Mouse (Mus musculus): ENCODE data around the gene Sema6d. TPM values are rescaled to one million over a fixed set of nuclear protein-coding genes. Genes with fewer than 3 reads are reported as not detected.

The Sema6d gene
- polyA plus RNA-seq, 1 experiment from 2014 or later = 12.2 TPM

- 63% methylated on average over 4 of the region's 4 CpGs for WGBS
- H3K27ac ChIP-seq (ENCODE audit: low read depth, low read length) = no peak overlapping the region
These were observed 416.2 kb downstream of the Sema6d start for GRCm38 (mm10) chr2:124505784-124506489.

GRCm38 (mm10) chr2:124507804-124508203, 418.0 kb downstream of the Sema6d start:
- Histone ChIP-seq H3K9ac (ENCODE audit: low read depth, low read length) (no peak overlapping the region), H3K27me3 (replicated peaks; ENCODE audit: control insufficient read depth, insufficient read depth, low read length) (no peaks in the 10 kb centered on the region), H3K36me3 (ENCODE audit: control insufficient read depth, insufficient read depth, low read length) (no peaks in the 10 kb centered on the region), H3K4me2 (no peak overlapping the region), H3K4me1 (replicated peaks; ENCODE audit: control insufficient read depth, insufficient read depth, low read length) (no peaks in the 10 kb centered on the region), H3K27ac (ENCODE audit: low read depth, low read length) (no peak overlapping the region), H3K9me3 (ENCODE audit: control insufficient read depth, low read length) (no peaks in the 10 kb centered on the region), H3K4me3 (ENCODE audit: low read depth, low read length) (no peak overlapping the region)
- ATAC-seq (replicated peaks; ENCODE audit: low FRiP score) = no peak
- no peak for DNase-seq (ENCODE audit: low spot score)
- WGBS = 66% methylated on average over 4 of the region's 4 CpGs

More at GRCm38 (mm10) chr2:124505784-124506489, 416.2 kb downstream of the Sema6d start:
- Histone ChIP-seq H3K9me3 (ENCODE audit: control insufficient read depth, low read length) (no peaks in the 10 kb centered on the region), H3K4me2 (no peak overlapping the region), H3K27me3 (replicated peaks; ENCODE audit: control insufficient read depth, insufficient read depth, low read length) (no peaks in the 10 kb centered on the region), H3K4me3 (ENCODE audit: low read depth, low read length) (no peak overlapping the region), H3K4me1 (replicated peaks; ENCODE audit: control insufficient read depth, insufficient read depth, low read length) (no peaks in the 10 kb centered on the region), H3K9ac (ENCODE audit: low read depth, low read length) (no peak overlapping the region), H3K36me3 (ENCODE audit: control insufficient read depth, insufficient read depth, low read length) (no peaks in the 10 kb centered on the region)
- no peak for DNase-seq (ENCODE audit: low spot score)
- ATAC-seq (replicated peaks; ENCODE audit: low FRiP score) = no peak

- no peaks in the 10 kb centered on the region for H3K9me3 ChIP-seq (ENCODE audit: control insufficient read depth, low read length)
- H3K4me2 ChIP-seq = no peak overlapping the region
- H3K27ac ChIP-seq (ENCODE audit: low read depth, low read length) = no peak overlapping the region
- H3K27me3 ChIP-seq (replicated peaks; ENCODE audit: control insufficient read depth, insufficient read depth, low read length) = no peaks in the 10 kb centered on the region
- no peak for DNase-seq (ENCODE audit: low spot score)
- H3K4me1 ChIP-seq (replicated peaks; ENCODE audit: control insufficient read depth, insufficient read depth, low read length) = no peaks in the 10 kb centered on the region
- H3K4me3 ChIP-seq (ENCODE audit: low read depth, low read length) = no peak overlapping the region
- whole genome bisulfite sequencing = 76% methylated on average over 6 of the region's 6 CpGs
- ATAC-seq (replicated peaks; ENCODE audit: low FRiP score) = no peak
- H3K36me3 ChIP-seq (ENCODE audit: control insufficient read depth, insufficient read depth, low read length) = no peaks in the 10 kb centered on the region
- H3K9ac ChIP-seq (ENCODE audit: low read depth, low read length) = no peak overlapping the region
These were observed 419.7 kb downstream of the Sema6d start for GRCm38 (mm10) chr2:124509479-124509878.

- no peaks in the 10 kb centered on the region for H3K9me3 ChIP-seq (ENCODE audit: control insufficient read depth, low read length)
- H3K36me3 ChIP-seq (ENCODE audit: control insufficient read depth, insufficient read depth, low read length) = no peaks in the 10 kb centered on the region
- H3K4me3 ChIP-seq (ENCODE audit: low read depth, low read length) = no peak overlapping the region
- no peaks in the 10 kb centered on the region for H3K4me1 ChIP-seq (replicated peaks; ENCODE audit: control insufficient read depth, insufficient read depth, low read length)
- ATAC-seq (replicated peaks; ENCODE audit: low FRiP score) (no peak; the same call in 1 of the 2 replicates), DNase-seq (ENCODE audit: low spot score) (no peak)
- no peak overlapping the region for H3K27ac ChIP-seq (ENCODE audit: low read depth, low read length)
- no peak overlapping the region for H3K4me2 ChIP-seq
- no peak overlapping the region for H3K9ac ChIP-seq (ENCODE audit: low read depth, low read length)
- no peaks in the 10 kb centered on the region for H3K27me3 ChIP-seq (replicated peaks; ENCODE audit: control insufficient read depth, insufficient read depth, low read length)
- 84% methylated on average over 10 of the region's 10 CpGs for WGBS
These were observed 422.1 kb downstream of the Sema6d start for GRCm38 (mm10) chr2:124511826-124512225.

GRCm38 (mm10) chr2:124522426-124522825, 432.7 kb downstream of the Sema6d start:
- Histone ChIP-seq H3K27ac (ENCODE audit: low read depth, low read length) (no peak overlapping the region), H3K36me3 (ENCODE audit: control insufficient read depth, insufficient read depth, low read length) (no peaks in the 10 kb centered on the region), H3K4me2 (no peak overlapping the region), H3K4me3 (ENCODE audit: low read depth, low read length) (no peak overlapping the region), H3K4me1 (replicated peaks; ENCODE audit: control insufficient read depth, insufficient read depth, low read length) (no peaks in the 10 kb centered on the region), H3K9me3 (ENCODE audit: control insufficient read depth, low read length) (no peaks in the 10 kb centered on the region), H3K9ac (ENCODE audit: low read depth, low read length) (no peak overlapping the region), H3K27me3 (replicated peaks; ENCODE audit: control insufficient read depth, insufficient read depth, low read length) (no peaks in the 10 kb centered on the region)
- DNase-seq (ENCODE audit: low spot score) (no peak), ATAC-seq (replicated peaks; ENCODE audit: low FRiP score) (no peak)
- 78% methylated on average over 3 of the region's 3 CpGs for WGBS

GRCm38 (mm10) chr2:124523667-124524066, 433.9 kb downstream of the Sema6d start:
- no peak for ATAC-seq (replicated peaks; ENCODE audit: low FRiP score)
- no peak for DNase-seq (ENCODE audit: low spot score)
- no peak overlapping the region for H3K27ac ChIP-seq (ENCODE audit: low read depth, low read length)

GRCm38 (mm10) chr2:124524167-124524566, 434.4 kb downstream of the Sema6d start:
- Histone ChIP-seq H3K4me1 (replicated peaks; ENCODE audit: control insufficient read depth, insufficient read depth, low read length) (no peaks in the 10 kb centered on the region), H3K27ac (ENCODE audit: low read depth, low read length) (no peak overlapping the region), H3K4me2 (no peak overlapping the region), H3K27me3 (replicated peaks; ENCODE audit: control insufficient read depth, insufficient read depth, low read length) (no peaks in the 10 kb centered on the region), H3K36me3 (ENCODE audit: control insufficient read depth, insufficient read depth, low read length) (no peaks in the 10 kb centered on the region), H3K9ac (ENCODE audit: low read depth, low read length) (no peak overlapping the region), H3K9me3 (ENCODE audit: control insufficient read depth, low read length) (no peaks in the 10 kb centered on the region), H3K4me3 (ENCODE audit: low read depth, low read length) (no peak overlapping the region)
- ATAC-seq (replicated peaks; ENCODE audit: low FRiP score) (no peak), DNase-seq (ENCODE audit: low spot score) (no peak)
- 77% methylated on average over 3 of the region's 3 CpGs for WGBS

More at GRCm38 (mm10) chr2:124523667-124524066, 433.9 kb downstream of the Sema6d start:
- H3K27me3 ChIP-seq (replicated peaks; ENCODE audit: control insufficient read depth, insufficient read depth, low read length) = no peaks in the 10 kb centered on the region
- H3K4me2 ChIP-seq = no peak overlapping the region
- no peak overlapping the region for H3K9ac ChIP-seq (ENCODE audit: low read depth, low read length)
- H3K9me3 ChIP-seq (ENCODE audit: control insufficient read depth, low read length) = no peaks in the 10 kb centered on the region
- no peaks in the 10 kb centered on the region for H3K4me1 ChIP-seq (replicated peaks; ENCODE audit: control insufficient read depth, insufficient read depth, low read length)
- no peak overlapping the region for H3K4me3 ChIP-seq (ENCODE audit: low read depth, low read length)
- no peaks in the 10 kb centered on the region for H3K36me3 ChIP-seq (ENCODE audit: control insufficient read depth, insufficient read depth, low read length)
- 90% methylated on average over 6 of the region's 6 CpGs for WGBS

- Histone ChIP-seq H3K4me3 (ENCODE audit: low read depth, low read length) (no peak overlapping the region), H3K4me1 (replicated peaks; ENCODE audit: control insufficient read depth, insufficient read depth, low read length) (no peaks in the 10 kb centered on the region), H3K36me3 (ENCODE audit: control insufficient read depth, insufficient read depth, low read length) (no peaks in the 10 kb centered on the region), H3K9ac (ENCODE audit: low read depth, low read length) (no peak overlapping the region), H3K4me2 (no peak overlapping the region), H3K27me3 (replicated peaks; ENCODE audit: control insufficient read depth, insufficient read depth, low read length) (no peaks in the 10 kb centered on the region), H3K27ac (ENCODE audit: low read depth, low read length) (no peak overlapping the region), H3K9me3 (ENCODE audit: control insufficient read depth, low read length) (no peaks in the 10 kb centered on the region)
- WGBS = 78% methylated on average over 3 of the region's 3 CpGs
- DNase-seq (ENCODE audit: low spot score) (no peak), ATAC-seq (replicated peaks; ENCODE audit: low FRiP score) (no peak)
These were observed 437.9 kb downstream of the Sema6d start for GRCm38 (mm10) chr2:124527641-124528040.

GRCm38 (mm10) chr2:124530441-124530840, 440.7 kb downstream of the Sema6d start:
- Histone ChIP-seq H3K9me3 (ENCODE audit: control insufficient read depth, low read length) (no peaks in the 10 kb centered on the region), H3K27ac (ENCODE audit: low read depth, low read length) (no peak overlapping the region), H3K4me2 (no peak overlapping the region), H3K4me3 (ENCODE audit: low read depth, low read length) (no peak overlapping the region), H3K27me3 (replicated peaks; ENCODE audit: control insufficient read depth, insufficient read depth, low read length) (no peaks in the 10 kb centered on the region), H3K36me3 (ENCODE audit: control insufficient read depth, insufficient read depth, low read length) (no peaks in the 10 kb centered on the region), H3K9ac (ENCODE audit: low read depth, low read length) (no peak overlapping the region), H3K4me1 (replicated peaks; ENCODE audit: control insufficient read depth, insufficient read depth, low read length) (no peaks in the 10 kb centered on the region)
- ATAC-seq (replicated peaks; ENCODE audit: low FRiP score) (no peak), DNase-seq (ENCODE audit: low spot score) (no peak)
- 84% methylated on average over 2 of the region's 2 CpGs for WGBS

All from liver, embryonic 11.5 days (tissue).